Mouse (Mus musculus) hindbrain, postnatal 0 days (tissue): Measurements from ENCODE around the gene Vtn. TPM values are rescaled to one million over a fixed set of nuclear protein-coding genes. Genes with fewer than 3 reads are reported as not detected.

Experiments
- ATAC-seq: fragments of 200-750 bp; cut with Nextera tagmentation; 2 replicates; pipeline ENCODE4 v1.8.0; 2017; ENCODE audit warnings: mild to moderate bottlenecking, moderate TSS enrichment, moderate library complexity
- DNase-seq: peaks from one replicate; pipeline ENCODE4 v3.0.0-alpha.2; 2015; ENCODE audit warnings: low spot score
- H3K27ac ChIP-seq: fragments of 300-500 bp; sonication (generic); 2 replicates; pipeline ENCODE4 v1.5.1; 2014; ENCODE audit warnings: mild to moderate bottlenecking
- H3K27me3 ChIP-seq: fragments of 300-500 bp; sonication (generic); 2 replicates; pipeline ENCODE4 v1.6.1; 2014; ENCODE audit warnings: low read length, mixed read lengths; ENCODE audit not compliant: insufficient read depth
- H3K36me3 ChIP-seq: fragments of 300-500 bp; sonication (generic); 2 replicates; pipeline ENCODE4 v1.6.1; 2014; ENCODE audit warnings: low read length, mixed read lengths; ENCODE audit not compliant: insufficient read depth
- H3K4me1 ChIP-seq: fragments of 300-500 bp; sonication (generic); 2 replicates; pipeline ENCODE4 v1.6.1; 2014; ENCODE audit warnings: antibody characterized with exemption, low read length, mixed read lengths; ENCODE audit not compliant: insufficient read depth
- H3K4me2 ChIP-seq: fragments of 300-500 bp; sonication (generic); 2 replicates; pipeline ENCODE4 v1.6.1; 2014; ENCODE audit warnings: low read depth, mild to moderate bottlenecking, low read length, moderate library complexity, mixed read lengths
- H3K4me3 ChIP-seq: fragments of 300-500 bp; sonication (generic); 2 replicates; pipeline ENCODE4 v1.5.1; 2014; ENCODE audit warnings: low read length
- H3K9ac ChIP-seq: fragments of 300-500 bp; sonication (generic); replicated peaks from 2 replicates; pipeline ENCODE4 v1.6.1; 2014; ENCODE audit warnings: mild to moderate bottlenecking, low read length, moderate library complexity, mixed read lengths
- H3K9me3 ChIP-seq: fragments of 300-500 bp; sonication (generic); 2 replicates; pipeline ENCODE4 v1.6.1; 2016; ENCODE audit warnings: low read length, mixed read lengths
- CTCF ChIP-seq: IDR thresholded peaks from 2 replicates; pipeline ENCODE4 v1.5.1; 2016; ENCODE audit warnings: antibody characterized with exemption, control low read depth, low read depth
- WGBS: fragments of 180-500 bp; shearing (Covaris S2); extraction: QIAGEN DNeasy Blood & Tissue Kit; methylation state at CpG from one replicate; pipeline ENCODE4 v1.1.7; 2014; 5-methylcytosine and 5-hydroxymethylcytosine counted together
- polyA plus RNA-seq: library from polyadenylated mRNA; unstranded; fragments of >200 nt; fragmentation: Nextera tagmentation; extraction: Ambion mirVana; gene quantifications from 2 replicates; pipeline ENCODE4 v1.2.1, GENCODE M21; 2015
- total RNA-seq: library from RNA; depleted of rRNA; stranded (reverse); fragments of >200 nt; gene quantifications from 2 replicates; pipeline ENCODE4 v1.2.3, GENCODE M21; 2014

Vtn gene
- total and polyA plus RNA-seq, 2 experiments from 2014 or later, result 109 to 133 TPM

- no peak overlapping the region for H3K4me3 ChIP-seq
- ATAC-seq (no peak), DNase-seq (no peak)
- WGBS, result 77% methylated on average over 5 of the region's 5 CpGs
- H3K27ac ChIP-seq, result no peak overlapping the region
- H3K9ac ChIP-seq, result no peak overlapping the region
- TF ChIP-seq CTCF, result no peak
- no peaks in the 10 kb centered on the region for H3K9me3 ChIP-seq
- H3K4me1 ChIP-seq, result peaks cover 11% of the 10 kb centered on the region
- no peaks in the 10 kb centered on the region for H3K27me3 ChIP-seq
- no peaks in the 10 kb centered on the region for H3K36me3 ChIP-seq
- no peak overlapping the region for H3K4me2 ChIP-seq
Observed at GRCm38 (mm10) chr11:78462669-78463068, 36.2 kb upstream of the Vtn start.

GRCm38 (mm10) chr11:78463286-78464036 is 35.4 kb upstream of the Vtn start:
- H3K9ac ChIP-seq, result no peak overlapping the region
- no peaks in the 10 kb centered on the region for H3K9me3 ChIP-seq
- H3K27me3 ChIP-seq, result no peaks in the 10 kb centered on the region
- H3K36me3 ChIP-seq, result no peaks in the 10 kb centered on the region
- no peak for ATAC-seq
- no peak for TF ChIP-seq CTCF
- 69% methylated on average over 13 of the region's 13 CpGs for WGBS
- H3K4me1 ChIP-seq, result peaks cover 11% of the 10 kb centered on the region
- H3K4me2 ChIP-seq, result no peak overlapping the region
- H3K4me3 ChIP-seq, result no peak overlapping the region
- DNase-seq, result no peak
- no peak overlapping the region for H3K27ac ChIP-seq

- H3K9ac ChIP-seq, result peak overlapping the region; percentile 59; the same call in 1 of the 2 replicates
- 19% methylated on average over 9 of the region's 9 CpGs for WGBS
- H3K4me3 ChIP-seq, result peak overlapping the region; percentile 55
- H3K9me3 ChIP-seq, result no peaks in the 10 kb centered on the region
- no peaks in the 10 kb centered on the region for H3K27me3 ChIP-seq
- peak; percentile 19 for DNase-seq
- no peak for ATAC-seq
- peak overlapping the region; percentile 83 for H3K27ac ChIP-seq
- peak overlapping the region; percentile 78 for H3K4me2 ChIP-seq
- no peaks in the 10 kb centered on the region for H3K36me3 ChIP-seq
- no peak for TF ChIP-seq CTCF
- H3K4me1 ChIP-seq, result peaks cover 11% of the 10 kb centered on the region
Observed at GRCm38 (mm10) chr11:78465116-78465515, 33.8 kb upstream of the Vtn start.

- H3K27ac ChIP-seq, result peak within 1 kb of the TSS; percentile 83
- H3K4me2 ChIP-seq, result peak within 1 kb of the TSS; percentile 78
- WGBS, result under 1% methylated on average over 41 of the region's 41 CpGs
- TF ChIP-seq CTCF, result no peak
- H3K4me3 ChIP-seq, result peak within 1 kb of the TSS; percentile 55
- no peaks in the 10 kb centered on the region for H3K27me3 ChIP-seq
- peak; percentile 93 for ATAC-seq
- H3K9ac ChIP-seq, result peak within 1 kb of the TSS; percentile 59
- no peaks in the 10 kb centered on the region for H3K9me3 ChIP-seq
- peaks cover 11% of the 10 kb centered on the region for H3K4me1 ChIP-seq
- peak; percentile 91 for DNase-seq
- no peaks in the 10 kb centered on the region for H3K36me3 ChIP-seq
Observed at GRCm38 (mm10) chr11:78465568-78466180, 33.2 kb upstream of the Vtn start, which contains the start of gene Slc46a1. Slc46a1 (plus strand) TSS chr11:78465697.

- Histone ChIP-seq H3K9ac (peak overlapping the region; percentile 59; the same call in 1 of the 2 replicates), H3K9me3 (no peaks in the 10 kb centered on the region), H3K4me1 (peaks cover 11% of the 10 kb centered on the region), H3K27me3 (no peaks in the 10 kb centered on the region), H3K4me3 (peak overlapping the region; percentile 55), H3K27ac (peak overlapping the region; percentile 83; the same call in 1 of the 2 replicates), H3K36me3 (peaks cover 3% of the 10 kb centered on the region; the same call in 1 of the 2 replicates), H3K4me2 (peak overlapping the region; percentile 78)
- DNase-seq (peak; percentile 15), ATAC-seq (no peak)
- WGBS, result 42% methylated on average over 23 of the region's 23 CpGs
- TF ChIP-seq CTCF, result no peak
Observed at GRCm38 (mm10) chr11:78466242-78466912, 32.5 kb upstream of the Vtn start.

- no peak for ATAC-seq
- 90% methylated on average over 7 of the region's 7 CpGs for WGBS
Observed at GRCm38 (mm10) chr11:78467515-78467914, 31.4 kb upstream of the Vtn start.

More at GRCm38 (mm10) chr11:78467515-78467914, 31.4 kb upstream of the Vtn start:
- Histone ChIP-seq H3K4me1 (peaks cover 11% of the 10 kb centered on the region), H3K4me2 (no peak overlapping the region), H3K9me3 (no peaks in the 10 kb centered on the region), H3K27ac (no peak overlapping the region), H3K27me3 (no peaks in the 10 kb centered on the region), H3K9ac (no peak overlapping the region), H3K4me3 (no peak overlapping the region), H3K36me3 (peaks cover 8% of the 10 kb centered on the region; the same call in 1 of the 2 replicates)
- DNase-seq, result no peak
- TF ChIP-seq CTCF, result no peak
